Mouse (Mus musculus) frontal cortex, postnatal 10 days (tissue): ENCODE results near the gene Onecut3.
A peak's percentile ranks its signal among the peaks of the same experiment; 100 is the strongest.

Experiments
- DNase-seq, 2 experiments: peaks; one replicate each; pipeline ENCODE4 v3.0.0; 2022; ENCODE audit warnings: low spot score in 2 of 2, mixed read lengths in 1 of 2

Onecut3 gene

DNA sequence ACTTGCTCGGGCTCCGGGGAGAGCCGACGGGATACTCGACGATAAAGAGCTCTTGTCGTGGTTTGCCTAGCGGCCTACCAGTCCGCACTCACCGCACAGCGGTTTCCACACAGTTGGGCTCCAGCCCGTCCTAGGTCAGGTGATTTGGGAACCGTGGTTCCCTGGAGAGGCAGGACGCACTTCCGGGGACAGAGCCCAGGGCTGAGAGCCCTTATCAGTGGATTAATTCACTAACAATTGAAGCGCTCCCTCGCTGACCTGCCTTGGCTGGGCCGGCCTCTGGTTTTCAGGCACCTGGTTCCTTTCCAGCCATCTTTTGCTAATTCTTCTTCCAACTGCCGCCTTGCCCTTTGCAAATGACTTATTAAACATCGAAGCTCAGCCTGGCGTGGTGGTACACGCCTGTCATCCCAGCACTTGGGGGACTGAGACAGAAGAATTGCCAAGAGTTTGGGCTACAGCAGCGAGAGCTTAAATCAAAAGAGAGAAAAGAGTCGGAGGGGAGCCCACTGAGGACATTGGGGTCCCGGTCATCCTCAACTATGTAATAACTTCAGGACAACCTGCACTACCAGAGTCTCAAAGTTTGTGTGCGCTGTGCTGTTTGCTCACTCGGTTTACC, 9.1 kb downstream of the Onecut3 start:
- no peak for DNase-seq

DNA sequence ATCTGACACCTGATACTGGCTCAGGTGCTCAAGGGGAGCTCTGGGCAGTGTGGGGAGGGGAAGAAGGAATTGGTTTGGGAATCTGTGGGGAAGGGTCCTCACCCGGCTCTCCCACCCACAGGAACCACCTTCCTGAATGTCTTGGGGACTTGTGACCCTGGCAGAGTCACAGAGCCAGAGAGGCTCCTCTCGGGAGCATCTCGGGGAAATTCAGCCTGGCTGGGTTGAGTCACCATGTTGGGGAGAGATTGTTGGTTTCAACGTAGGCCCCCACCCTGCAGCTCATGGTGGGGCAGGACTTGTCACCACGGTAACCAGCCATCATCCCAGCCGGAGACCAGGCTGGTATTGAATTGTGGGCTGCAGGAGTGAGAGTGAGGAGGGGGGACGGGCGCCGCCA, 10.1 kb downstream of the Onecut3 start:
- DNase-seq = no peak

DNA sequence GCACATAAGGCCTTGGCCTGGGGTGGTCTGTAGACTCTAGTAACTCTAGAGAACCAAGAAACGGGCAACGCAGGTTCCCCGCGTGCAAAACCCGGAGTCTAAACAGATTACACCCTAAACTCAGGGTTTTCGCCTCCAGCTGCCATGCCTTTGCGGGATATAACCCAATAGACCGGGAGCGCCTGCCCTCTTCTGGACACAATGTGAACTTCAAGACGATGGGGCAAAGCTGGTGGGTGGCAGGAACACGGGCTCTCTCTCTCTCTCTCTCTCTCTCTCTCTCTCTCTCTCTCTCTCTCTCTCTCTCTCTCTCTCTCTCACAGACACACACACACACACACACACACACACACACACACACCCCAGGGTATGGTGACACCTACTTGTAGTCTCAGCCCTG, 11.6 kb downstream of the Onecut3 start:
- peak in 1 of 2 experiments; percentile 34 for DNase-seq

DNA sequence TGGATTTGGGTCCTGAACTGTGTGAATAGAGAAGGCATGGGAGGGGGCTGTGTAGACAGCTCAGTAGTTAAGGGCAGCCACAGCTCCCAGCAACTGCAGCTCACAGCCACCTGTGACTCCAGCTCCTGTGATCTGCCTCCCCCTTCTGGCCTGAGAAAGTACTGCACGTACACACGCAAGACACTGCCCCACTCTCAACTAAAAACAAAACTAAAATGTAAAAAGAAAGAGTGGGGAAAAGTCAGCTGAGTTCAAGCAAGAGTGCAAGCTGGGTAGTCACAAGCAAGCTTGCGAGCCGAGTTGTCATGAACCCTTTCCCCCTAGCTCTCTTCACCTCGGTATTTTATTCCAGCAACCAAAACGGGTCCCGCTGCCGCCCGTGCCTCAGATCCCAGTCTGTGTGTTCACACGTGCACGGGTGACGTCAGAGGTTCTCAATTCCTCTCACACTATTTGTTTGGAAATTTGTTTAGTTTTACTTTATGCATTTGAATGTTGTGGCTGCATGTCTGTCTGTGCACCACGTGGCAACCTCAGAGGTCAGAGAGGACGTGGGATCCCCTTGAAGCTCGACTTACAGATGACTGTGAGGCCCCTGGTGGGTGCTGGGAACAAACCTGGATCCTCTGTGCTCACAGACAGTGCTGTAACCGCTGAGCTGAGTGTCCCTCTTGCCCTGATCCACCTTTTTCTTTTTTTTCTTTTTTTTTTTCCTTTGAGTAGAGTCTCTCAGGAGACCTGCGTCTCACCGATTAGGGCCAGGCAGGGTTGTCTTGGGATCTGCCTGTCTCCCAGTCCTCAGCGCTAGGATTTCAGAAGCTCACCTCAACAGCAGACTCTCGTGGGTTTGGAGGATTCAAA, 15.0 kb downstream of the Onecut3 start:
- peak in 1 of 2 experiments; percentile 72 for DNase-seq

DNA sequence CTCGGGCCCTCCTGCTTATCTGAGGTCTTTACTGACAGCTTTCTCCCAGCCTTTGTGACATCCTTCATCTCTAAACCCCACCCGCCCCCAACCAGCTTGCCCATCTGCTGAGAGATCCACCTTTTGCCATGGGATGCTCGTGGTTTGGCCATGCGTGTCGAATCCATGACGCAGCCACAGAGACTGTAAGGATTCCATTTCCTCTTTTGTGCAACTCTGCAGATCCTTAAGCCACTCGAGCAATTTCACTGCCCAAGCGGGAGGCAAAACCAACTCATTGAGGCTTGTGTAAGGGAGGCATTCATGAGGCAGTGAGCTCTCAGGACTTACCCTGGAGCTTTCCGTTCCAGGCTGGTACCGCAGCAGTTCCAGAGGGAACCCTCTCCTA, 15.6 kb downstream of the Onecut3 start:
- DNase-seq = no peak

DNA sequence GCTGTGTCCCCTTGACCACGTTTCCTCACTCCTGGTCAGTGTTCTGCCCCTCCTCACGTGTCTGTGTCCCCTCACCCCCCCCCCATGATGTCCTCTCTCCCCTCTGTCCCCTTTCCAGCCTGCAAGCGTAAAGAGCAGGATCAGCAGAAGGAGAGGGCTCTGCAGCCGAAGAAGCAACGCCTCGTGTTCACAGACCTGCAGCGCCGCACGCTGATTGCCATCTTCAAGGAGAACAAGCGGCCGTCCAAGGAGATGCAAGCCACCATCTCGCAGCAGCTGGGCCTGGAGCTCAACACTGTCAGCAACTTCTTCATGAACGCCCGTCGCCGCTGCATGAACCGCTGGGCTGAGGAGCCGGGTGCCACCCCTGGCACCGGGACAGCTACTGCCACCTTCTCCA, 19.1 kb downstream of the Onecut3 start:
- no peak for DNase-seq

DNA sequence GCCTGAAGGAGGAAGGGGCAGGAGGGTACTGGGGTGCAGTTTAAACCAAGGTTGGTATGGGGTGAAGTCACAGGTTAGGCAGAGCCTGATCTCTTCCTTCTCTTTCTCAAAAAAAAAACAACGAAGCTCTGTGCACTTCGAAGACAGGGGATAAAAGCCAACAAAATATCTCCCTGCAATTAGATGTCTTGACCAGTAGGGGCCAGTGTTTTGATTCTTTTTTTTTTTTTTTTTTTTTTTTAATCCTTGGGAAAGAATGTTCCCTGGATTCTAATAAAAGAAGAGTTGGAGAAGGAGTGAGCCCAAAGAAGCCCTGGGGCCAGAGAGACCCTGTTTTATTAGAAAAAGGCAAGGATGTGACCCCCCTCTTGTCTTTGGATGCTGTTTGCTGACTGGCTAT, 24.7 kb downstream of the Onecut3 start:
- no peak for DNase-seq

DNA sequence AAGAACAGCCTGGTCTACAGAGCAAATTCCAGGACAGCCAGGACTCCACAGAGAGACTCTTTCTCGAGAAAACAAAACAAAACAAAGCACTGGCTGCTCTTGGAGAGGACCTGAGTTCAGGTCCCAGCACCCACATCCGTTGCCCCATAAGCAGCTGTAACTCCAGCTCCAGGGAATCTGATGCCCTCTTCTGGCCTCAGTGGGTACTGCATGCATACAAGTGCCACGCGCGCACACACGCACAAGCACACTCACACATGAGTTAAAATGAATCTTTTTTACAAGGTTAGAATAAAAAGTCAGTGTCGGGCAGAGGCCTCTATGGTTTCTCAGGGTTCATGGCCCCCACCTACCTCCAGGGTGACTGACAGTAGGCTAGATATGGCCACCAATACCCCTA, 28.7 kb downstream of the Onecut3 start:
- no peak for DNase-seq

DNA sequence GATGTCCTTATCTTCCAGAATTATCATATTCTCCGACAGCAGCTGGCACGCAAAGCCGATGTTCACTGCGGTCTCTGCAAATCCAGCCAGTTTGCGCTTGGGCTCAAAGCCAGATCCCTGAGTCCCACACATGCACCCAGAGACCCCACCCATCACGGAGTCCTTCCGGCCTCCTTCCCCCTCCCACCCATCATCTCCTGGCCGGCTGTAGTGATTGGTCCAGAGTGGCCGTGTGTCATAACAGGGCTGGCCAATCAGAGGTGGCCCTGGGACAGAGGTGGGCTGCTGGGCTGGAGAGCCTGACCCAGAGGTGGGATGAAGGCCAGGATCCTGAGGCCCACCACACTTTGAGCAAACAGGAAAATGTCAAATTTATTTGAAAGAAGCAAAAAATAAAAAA, 31.5 kb downstream of the Onecut3 start:
- no peak for DNase-seq

DNA sequence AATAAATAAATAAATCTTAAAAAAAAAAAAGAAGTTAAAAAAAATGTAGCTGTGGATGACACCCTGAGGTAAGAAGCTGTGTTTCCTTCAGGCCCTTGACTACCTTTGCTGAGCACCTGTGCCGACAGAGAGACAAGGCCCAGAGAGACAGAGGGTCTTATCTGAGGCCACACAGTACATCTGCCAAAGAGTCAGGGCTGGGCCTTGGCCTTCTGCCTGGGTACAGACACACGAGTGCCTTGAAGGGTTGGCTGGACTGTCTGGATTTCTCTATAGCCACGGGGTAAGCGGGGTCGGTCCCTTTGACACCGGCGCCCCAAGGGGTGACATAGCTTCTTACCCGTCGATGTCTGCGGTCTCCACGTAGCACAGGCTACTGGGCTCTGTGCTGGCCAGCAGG, 38.1 kb downstream of the Onecut3 start:
- no peak for DNase-seq

DNA sequence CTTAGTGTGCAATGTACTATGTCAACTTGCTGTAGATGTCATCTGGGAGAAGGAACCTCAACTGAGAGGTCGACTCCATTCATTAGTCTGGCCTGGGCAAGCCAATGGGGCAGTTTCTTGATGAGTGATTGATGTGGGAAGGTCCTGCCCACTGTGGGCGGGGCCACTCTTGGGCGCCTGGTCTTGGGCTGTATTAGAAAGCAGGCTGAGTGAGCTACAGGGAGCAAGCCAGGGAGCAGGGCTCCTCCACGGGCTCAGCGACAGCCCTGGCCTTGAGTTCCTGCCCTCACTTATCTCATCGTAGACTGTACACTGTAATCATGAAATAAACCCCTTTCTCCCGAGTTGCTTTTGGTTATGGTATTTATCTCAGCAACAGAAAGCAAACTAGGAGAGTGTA, 39.1 kb downstream of the Onecut3 start:
- no peak for DNase-seq

DNA sequence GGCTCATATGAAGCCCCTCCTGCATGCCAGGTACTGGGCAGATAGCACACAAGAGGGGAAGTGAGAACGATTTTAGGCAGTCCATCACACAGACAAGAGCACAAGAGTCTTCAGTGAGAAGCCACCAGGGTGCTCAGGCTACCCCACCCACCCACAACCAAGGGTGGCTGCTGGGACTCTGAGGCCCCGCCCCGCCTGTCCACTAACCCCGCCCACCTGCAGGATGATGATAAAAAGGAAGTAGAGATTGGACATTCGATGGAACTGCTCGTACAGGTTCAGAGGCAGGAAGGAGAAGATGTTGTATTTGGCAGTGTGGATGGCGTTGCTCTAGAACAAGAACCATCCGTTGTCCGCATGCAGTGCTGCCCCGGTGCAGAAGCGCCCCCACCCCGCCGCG, 40.4 kb downstream of the Onecut3 start:
- no peak for DNase-seq

DNA sequence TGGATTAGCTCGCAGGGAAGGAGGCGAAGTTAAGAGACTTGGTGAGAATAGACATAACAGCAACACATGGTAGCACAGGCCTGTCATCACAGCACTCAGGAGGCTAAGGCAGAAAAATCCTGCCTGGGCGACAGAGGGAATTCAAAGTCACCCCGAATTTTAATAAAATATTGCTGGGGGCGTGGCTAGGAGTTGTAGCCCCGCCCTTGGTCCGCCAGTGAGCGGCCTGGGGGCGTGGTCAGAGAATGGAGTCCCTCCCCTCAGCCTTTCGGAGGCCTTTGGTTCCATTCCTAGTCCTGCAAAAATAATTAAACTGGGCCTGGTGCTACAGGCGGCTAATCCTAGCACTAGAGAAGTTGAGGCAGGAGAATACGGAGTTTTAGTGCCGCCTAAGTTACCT, 41.1 kb downstream of the Onecut3 start:
- no peak for DNase-seq

DNA sequence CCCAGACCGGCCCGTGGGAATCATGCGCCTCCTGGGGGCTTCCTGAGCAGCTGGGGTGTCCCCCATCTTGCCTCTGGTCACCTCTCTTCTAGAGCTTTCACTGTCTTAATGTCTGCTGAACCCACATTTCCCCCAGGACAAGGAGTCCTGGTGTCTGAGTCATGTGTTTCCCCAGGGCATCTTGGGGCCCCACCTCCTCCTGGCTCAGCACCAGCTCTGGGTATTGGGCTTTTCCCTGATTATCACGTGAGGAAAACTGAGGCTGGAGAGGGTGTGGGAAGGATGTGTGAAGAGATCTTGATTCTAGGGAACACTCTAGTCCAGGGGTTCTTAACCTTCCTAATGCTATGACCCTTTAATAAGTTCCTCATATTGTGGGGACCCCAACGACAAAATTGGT, 43.5 kb downstream of the Onecut3 start:
- no peak for DNase-seq

DNA sequence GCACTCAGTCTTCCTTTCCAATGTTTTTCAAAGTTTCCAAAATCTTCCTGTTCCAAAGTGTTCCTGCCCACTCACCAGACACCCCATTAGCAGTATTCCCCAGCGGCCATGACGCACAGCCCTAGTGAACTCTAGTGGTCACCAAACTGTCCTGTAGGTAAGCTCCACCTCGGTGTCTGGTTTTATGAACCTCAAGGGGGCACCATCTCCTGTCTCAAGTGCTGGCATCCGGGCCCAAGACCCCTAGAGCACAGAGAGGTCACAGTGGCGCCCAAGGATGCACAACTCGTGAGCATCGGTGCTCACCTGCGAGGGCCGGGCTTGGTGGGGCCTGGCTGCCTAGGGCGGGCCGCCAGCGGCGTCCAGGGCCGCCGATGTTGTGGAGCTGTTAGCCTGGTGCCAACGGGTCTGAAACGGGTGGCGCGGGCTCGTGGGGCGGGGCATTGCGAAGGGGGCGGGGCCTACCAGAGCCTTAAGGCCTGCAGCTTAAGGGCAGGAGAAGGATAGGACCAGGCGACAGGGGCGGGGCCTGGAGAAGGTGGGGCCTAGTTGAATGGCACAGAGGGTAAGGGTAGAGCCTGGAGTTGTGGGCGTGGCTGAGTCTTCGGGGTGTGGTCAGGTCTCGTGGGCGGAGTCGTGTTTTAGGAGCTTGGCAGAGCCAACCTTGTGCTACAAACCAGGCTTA, 44.2 kb downstream of the Onecut3 start, which contains the start of gene Atp8b3:
Atp8b3 (minus strand) TSS at position 415 of the 685 bp plus-strand sequence.
- DNase-seq = peak; percentile 59 to 68

DNA sequence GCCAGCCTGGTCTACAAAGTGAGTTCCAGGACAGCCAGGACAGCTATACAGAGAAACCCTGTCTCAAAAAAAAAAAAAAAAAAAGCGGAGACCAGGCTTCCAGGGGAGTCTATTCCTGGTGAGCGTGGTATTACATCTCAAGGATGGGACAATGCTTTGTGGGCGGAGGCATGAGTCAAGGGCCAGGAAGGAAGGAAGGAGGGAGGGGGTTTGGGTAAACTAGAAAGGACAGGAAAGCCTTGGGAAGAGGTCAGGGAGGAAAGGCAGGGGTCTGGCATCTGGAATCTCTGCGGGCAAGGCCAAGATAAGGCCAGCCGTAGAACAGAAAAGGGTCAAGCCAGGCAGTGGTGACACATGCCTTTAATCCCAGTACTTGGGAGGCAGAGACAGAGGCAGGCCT, 44.9 kb downstream of the Onecut3 start:
- no peak for DNase-seq

DNA sequence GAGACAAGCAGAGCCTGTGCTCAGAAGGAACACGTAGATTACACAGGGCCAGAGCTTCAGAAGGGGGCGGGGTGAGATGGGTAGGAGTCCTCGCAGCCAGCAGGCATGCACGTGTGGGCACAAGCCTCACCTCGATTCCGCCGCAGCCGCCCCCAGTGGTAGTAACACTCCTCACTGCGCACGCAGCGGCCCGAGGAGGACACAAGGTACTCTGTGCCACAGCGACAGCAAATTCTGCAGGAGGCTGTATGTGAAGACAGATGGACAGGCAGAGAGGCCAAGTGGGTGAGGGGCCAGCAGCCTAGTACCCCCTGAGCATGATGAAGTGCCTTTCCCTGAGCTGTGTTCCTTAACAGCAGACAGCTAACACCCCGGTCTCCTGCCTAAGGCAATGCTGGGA, 49.2 kb downstream of the Onecut3 start:
- no peak for DNase-seq

DNA sequence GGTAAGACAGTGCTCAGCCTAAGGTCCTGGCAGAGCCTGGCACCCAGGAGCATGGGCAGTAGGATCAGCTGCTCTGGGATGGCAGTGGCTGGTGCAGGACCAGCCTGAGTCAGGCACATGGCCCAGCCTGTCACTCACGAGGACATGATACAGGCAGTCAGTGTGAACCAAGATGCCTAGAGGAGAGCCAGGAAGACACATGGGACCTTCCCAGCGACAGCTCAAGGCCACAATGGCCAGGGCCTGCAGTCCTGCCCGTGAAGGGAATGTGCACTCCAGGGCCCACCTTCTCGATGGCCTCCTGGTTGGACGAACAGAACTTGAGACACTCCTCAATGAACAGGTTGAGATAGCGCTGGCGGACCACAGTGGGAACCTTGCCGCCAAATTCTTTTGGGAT, 51.0 kb downstream of the Onecut3 start:
- DNase-seq = no peak

DNA sequence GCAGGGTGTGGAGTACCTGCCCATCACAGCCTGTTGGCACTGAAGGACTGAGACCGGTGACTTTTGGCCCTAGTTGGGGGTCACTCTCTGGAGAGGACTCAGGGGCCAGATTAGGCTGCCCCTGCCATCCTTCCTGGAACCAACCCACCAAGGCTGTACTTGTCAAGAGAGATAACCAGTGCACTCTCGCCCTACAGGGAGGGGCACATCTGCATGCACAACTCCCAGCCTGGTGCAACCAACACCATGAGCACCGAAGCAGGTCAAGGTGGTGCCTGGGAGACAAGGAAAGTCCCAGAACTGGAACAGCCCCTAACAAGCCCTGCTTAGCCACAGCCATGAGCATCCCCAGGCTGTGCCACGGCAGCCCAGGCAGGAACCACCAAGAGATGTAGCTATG, 52.3 kb downstream of the Onecut3 start:
- no peak for DNase-seq

DNA sequence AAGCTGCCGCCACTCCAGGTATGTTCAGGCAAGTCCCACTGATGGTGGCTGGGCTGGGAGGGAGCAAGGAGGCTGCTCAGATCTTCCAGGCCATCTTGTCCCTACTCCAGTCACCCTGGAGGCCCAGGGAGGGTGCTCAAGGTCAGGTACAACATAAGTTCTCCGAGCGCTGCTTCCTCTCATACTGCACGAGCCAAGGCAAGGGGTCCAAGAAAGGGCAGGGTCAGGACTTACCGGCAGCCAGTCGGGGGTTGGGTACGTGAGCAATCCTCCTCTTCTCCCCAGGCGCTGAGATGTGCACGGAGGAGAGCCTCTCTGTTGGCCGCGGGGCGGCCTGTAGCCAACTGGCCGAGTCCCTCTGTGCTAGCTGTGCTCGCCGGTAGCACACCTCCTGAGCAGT, 52.9 kb downstream of the Onecut3 start:
- DNase-seq = no peak

DNA sequence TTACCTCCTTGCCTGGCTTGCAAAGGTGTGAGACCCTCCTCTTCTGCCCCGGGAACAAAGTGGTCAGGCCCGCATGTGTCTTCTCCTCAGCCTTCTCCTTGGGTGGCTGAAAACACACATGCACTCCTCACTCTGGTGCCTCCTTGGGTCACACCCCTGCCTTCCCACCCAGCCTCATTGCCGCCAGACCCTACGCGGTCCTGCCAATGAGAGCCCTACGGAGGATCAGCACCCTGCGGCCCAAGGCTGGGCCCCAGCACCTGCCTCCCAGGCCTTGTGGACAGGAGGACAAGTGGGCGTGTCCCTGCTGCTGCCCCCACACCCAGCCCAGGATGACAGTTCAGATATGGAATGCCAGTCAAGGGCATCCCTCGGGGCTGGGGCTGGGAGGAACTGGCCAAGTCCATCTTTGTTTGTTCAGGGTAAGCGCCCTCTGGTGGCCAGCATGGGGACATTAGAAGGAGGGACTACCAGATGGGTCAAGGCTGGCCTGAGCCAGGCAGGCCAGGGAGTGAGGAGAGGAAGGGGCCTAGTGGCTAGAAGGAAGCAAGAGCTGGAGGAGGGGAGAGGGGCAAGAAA, 53.9 kb downstream of the Onecut3 start:
- DNase-seq = no peak

DNA sequence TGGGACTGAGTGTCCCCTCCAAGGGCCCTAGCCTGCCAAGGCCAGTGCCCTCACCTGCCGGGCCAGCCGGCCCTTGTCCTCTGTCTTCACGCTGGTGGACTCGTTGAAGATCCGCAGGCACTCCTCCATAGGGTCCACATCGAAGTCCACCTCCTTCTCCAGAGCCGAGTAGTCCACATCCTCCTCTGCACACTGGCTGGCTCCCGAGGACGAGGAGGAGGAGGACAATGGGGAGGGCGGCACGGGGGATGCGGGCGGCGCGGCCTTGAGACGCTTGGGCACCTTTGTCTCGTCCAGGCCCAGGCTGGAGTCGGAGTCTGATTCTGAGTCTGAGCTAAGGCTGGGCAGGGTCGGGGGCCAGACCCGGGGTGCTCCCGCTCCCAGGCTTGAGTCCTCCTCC, 54.6 kb downstream of the Onecut3 start:
- DNase-seq = no peak

DNA sequence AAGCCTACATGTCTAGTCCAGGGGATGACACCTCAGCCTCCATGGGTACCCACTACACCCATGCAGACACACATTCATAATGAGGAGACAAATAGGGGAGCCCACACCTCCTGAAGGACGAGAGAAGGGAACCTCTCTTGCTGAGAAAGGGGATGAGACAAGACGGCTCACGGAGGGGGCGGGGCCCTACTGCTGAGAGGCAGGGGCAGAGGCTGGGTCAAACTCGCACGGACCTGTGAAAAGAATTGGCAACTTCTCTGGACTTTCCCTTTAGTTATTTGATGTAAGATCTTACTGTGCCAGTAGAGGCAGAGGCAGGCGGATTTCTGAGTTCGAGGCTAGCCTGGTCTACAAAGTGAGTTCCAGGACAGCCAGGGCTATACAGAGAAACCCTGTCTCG, 57.7 kb downstream of the Onecut3 start:
- DNase-seq = no peak
